Comparison of ENCODE assay signal across 16 mouse cellular contexts in the genomic region with DNA sequence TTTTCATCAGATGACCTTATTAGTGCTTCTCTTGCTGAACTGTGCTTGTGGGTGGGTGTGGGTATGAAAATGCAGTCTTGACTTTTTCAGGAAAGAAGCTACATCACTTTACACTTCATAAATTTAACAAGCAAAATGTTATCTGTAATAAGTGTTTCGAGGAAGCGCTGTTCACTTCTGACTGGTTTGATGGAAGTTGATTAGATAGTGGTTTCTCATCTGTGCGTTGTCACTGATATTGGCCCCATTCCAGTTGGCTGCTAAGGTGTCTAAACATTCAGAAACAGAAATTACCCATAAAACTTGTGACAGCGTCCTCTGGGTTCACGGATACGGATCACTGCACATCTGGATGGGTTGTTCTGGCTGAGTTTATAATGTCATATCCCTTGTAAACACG.
"Had no signal": no experiment of that assay in that cellular context is flagged by ENCODE, and none has a peak within 500 bp of the region (broad histone marks: within the 10 kb centered on the region; RNA-seq: fewer than 3 reads in every experiment).

No protein-coding gene starts in this region.

- H3K9me3 ChIP-seq: lung, embryonic 15.5 days; megakaryocyte, embryonic 14.5 days; midbrain, embryonic 13.5 days; midbrain, embryonic 15.5 days; neural tube, embryonic 12.5 days; stomach, embryonic 15.5 days had no signal

- H3K4me2 ChIP-seq: lung, embryonic 15.5 days; midbrain, embryonic 11.5 days; midbrain, embryonic 13.5 days; midbrain, embryonic 15.5 days; neural tube, embryonic 12.5 days; stomach, embryonic 15.5 days had no signal

- DNase-seq: lung, postnatal 14 days; lung, postnatal 36 days; right cerebral cortex, postnatal 14 days; thymus, adult 2 months; thymus, postnatal 25 days; thymus, postnatal 4 days had no signal

- H3K4me3 ChIP-seq: lung, embryonic 15.5 days; megakaryocyte, embryonic 14.5 days; midbrain, embryonic 13.5 days; midbrain, embryonic 15.5 days; neural tube, embryonic 12.5 days; stomach, embryonic 15.5 days had no signal

- H3K36me3 ChIP-seq: lung, embryonic 15.5 days; midbrain, embryonic 13.5 days; midbrain, embryonic 15.5 days; neural tube, embryonic 12.5 days; stomach, embryonic 15.5 days had no signal

- H3K27me3 ChIP-seq: lung, embryonic 15.5 days; megakaryocyte, embryonic 14.5 days; midbrain, embryonic 13.5 days; midbrain, embryonic 15.5 days; neural tube, embryonic 12.5 days; stomach, embryonic 15.5 days had no signal

- H3K27ac ChIP-seq: lung, embryonic 15.5 days; macrophage; midbrain, embryonic 13.5 days; midbrain, embryonic 15.5 days; neural tube, embryonic 12.5 days; stomach, embryonic 15.5 days; stomach, postnatal 0 days had no signal

- ATAC-seq: lung, postnatal 0 days; midbrain, embryonic 13.5 days; midbrain, embryonic 15.5 days had no signal

- H3K9ac ChIP-seq: lung, embryonic 15.5 days; midbrain, embryonic 13.5 days; midbrain, embryonic 15.5 days; neural tube, embryonic 12.5 days; stomach, embryonic 15.5 days had no signal

- H3K4me1 ChIP-seq: lung, embryonic 15.5 days; megakaryocyte, embryonic 14.5 days; midbrain, embryonic 13.5 days; neural tube, embryonic 12.5 days; stomach, embryonic 15.5 days had no signal
